Mouse (Mus musculus): ENCODE results near the gene Ptger1. TPM values are rescaled to one million over a fixed set of nuclear protein-coding genes. Genes with fewer than 3 reads are reported as not detected.

The Ptger1 gene
- polyA plus RNA-seq, 1 experiment from 2014 or later = 1.8 TPM

- Histone ChIP-seq H3K27ac (no peak overlapping the region), H3K36me3 (replicated peaks; ENCODE audit: control insufficient read depth, insufficient read depth) (peaks cover 95% of the 10 kb centered on the region), H3K4me1 (replicated peaks; ENCODE audit: control insufficient read depth, insufficient read depth, low read length) (no peaks in the 10 kb centered on the region), H3K4me2 (replicated peaks) (no peak overlapping the region), H3K9me3 (ENCODE audit: control insufficient read depth, low read length) (no peaks in the 10 kb centered on the region), H3K4me3 (replicated peaks; ENCODE audit: low read length) (no peak overlapping the region), H3K27me3 (ENCODE audit: control insufficient read depth, insufficient read depth, low read length) (no peaks in the 10 kb centered on the region), H3K9ac (no peak overlapping the region)
- ATAC-seq (ENCODE audit: low FRiP score) (no peak), DNase-seq (ENCODE audit: low spot score) (no peak)
- WGBS = 84% methylated on average over 5 of the region's 5 CpGs
Measured at GRCm38 (mm10) chr8:83680603-83681002, 14.1 kb downstream of the Ptger1 start.

DNA sequence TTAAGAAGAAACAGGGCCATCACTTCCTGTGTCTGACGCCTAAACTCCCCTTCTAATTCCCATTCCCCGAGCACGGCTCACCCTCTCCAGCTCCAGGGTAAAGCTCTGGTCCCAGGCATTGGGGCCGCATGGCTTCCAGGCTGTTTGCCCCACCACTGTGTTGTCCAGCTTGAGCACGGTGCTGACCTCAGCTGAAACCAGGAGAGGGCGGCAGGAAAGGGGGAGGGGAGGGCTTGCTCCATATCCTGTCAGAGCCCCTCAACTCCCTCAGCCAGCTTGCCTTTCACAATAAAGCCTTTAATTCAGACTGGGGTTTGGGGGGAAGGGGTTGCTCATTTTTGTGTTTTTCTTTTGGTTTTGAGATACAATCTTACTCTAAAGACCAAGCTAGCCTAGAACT lies 14.6 kb downstream of the Ptger1 start:
- Histone ChIP-seq H3K4me2 (replicated peaks) (no peak overlapping the region), H3K27me3 (ENCODE audit: control insufficient read depth, insufficient read depth, low read length) (no peaks in the 10 kb centered on the region), H3K27ac (no peak overlapping the region), H3K4me3 (replicated peaks; ENCODE audit: low read length) (no peak overlapping the region), H3K36me3 (replicated peaks; ENCODE audit: control insufficient read depth, insufficient read depth) (peaks cover 95% of the 10 kb centered on the region), H3K4me1 (replicated peaks; ENCODE audit: control insufficient read depth, insufficient read depth, low read length) (no peaks in the 10 kb centered on the region), H3K9ac (no peak overlapping the region), H3K9me3 (ENCODE audit: control insufficient read depth, low read length) (no peaks in the 10 kb centered on the region)
- DNase-seq (ENCODE audit: low spot score) (no peak), ATAC-seq (ENCODE audit: low FRiP score) (no peak)
- 40% methylated on average over 6 of the region's 6 CpGs for WGBS

GRCm38 (mm10) chr8:83684517-83684916 lies 18.0 kb downstream of the Ptger1 start:
- H3K27me3 ChIP-seq (ENCODE audit: control insufficient read depth, insufficient read depth, low read length) = no peaks in the 10 kb centered on the region
- H3K9me3 ChIP-seq (ENCODE audit: control insufficient read depth, low read length) = no peaks in the 10 kb centered on the region
- no peak overlapping the region for H3K4me3 ChIP-seq (replicated peaks; ENCODE audit: low read length)
- H3K27ac ChIP-seq = no peak overlapping the region
- H3K4me1 ChIP-seq (replicated peaks; ENCODE audit: control insufficient read depth, insufficient read depth, low read length) = no peaks in the 10 kb centered on the region
- peaks cover 71% of the 10 kb centered on the region for H3K36me3 ChIP-seq (replicated peaks; ENCODE audit: control insufficient read depth, insufficient read depth)
- DNase-seq (ENCODE audit: low spot score) = no peak
- 97% methylated on average over 9 of the region's 9 CpGs for WGBS
- ATAC-seq (ENCODE audit: low FRiP score) = no peak
- H3K4me2 ChIP-seq (replicated peaks) = no peak overlapping the region
- H3K9ac ChIP-seq = no peak overlapping the region

- WGBS = 91% methylated on average over 6 of the region's 6 CpGs
- Histone ChIP-seq H3K36me3 (replicated peaks; ENCODE audit: control insufficient read depth, insufficient read depth) (peaks cover 56% of the 10 kb centered on the region), H3K4me1 (replicated peaks; ENCODE audit: control insufficient read depth, insufficient read depth, low read length) (no peaks in the 10 kb centered on the region), H3K27me3 (ENCODE audit: control insufficient read depth, insufficient read depth, low read length) (no peaks in the 10 kb centered on the region), H3K9ac (no peak overlapping the region), H3K27ac (no peak overlapping the region), H3K4me2 (replicated peaks) (no peak overlapping the region), H3K9me3 (ENCODE audit: control insufficient read depth, low read length) (no peaks in the 10 kb centered on the region), H3K4me3 (replicated peaks; ENCODE audit: low read length) (no peak overlapping the region)
- no peak for ATAC-seq (ENCODE audit: low FRiP score)
- DNase-seq (ENCODE audit: low spot score) = no peak
Measured at GRCm38 (mm10) chr8:83689264-83689663, 22.8 kb downstream of the Ptger1 start.

DNA sequence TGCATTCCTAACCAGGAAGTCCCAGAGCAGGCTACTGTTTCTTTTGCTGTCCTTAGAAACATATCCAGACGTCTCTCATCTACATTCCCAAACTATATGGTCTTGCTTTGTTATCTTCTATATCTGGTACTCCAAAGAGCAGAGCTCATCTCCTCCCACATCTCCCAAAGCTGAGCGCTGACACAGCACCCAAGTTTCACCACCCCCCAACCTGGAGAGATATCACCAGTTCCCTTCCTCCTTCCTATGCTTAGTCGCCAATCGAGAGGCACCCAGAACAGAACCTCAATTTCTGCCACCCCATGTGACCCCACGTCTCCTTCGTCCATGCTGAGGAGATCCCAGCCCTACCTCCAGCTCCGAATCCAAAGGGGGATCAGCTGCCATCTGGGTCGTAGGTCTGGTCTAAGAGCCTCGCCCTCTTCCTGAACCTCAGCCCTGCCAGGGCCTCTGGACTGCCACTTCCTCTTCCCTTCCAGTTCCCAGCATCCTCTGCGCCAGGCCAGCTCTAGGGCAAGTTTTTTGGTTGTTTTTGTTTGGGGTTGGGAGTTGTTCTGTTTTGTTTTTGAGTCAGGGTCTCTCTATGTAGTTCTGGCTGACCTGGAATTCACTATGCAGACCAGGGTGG lies 27.2 kb downstream of the Ptger1 start:
- ATAC-seq (ENCODE audit: low FRiP score) (no peak), DNase-seq (ENCODE audit: low spot score) (no peak)
- Histone ChIP-seq H3K4me2 (replicated peaks) (no peak overlapping the region), H3K27ac (no peak overlapping the region), H3K9me3 (ENCODE audit: control insufficient read depth, low read length) (no peaks in the 10 kb centered on the region), H3K9ac (no peak overlapping the region), H3K4me1 (replicated peaks; ENCODE audit: control insufficient read depth, insufficient read depth, low read length) (peaks cover 16% of the 10 kb centered on the region), H3K4me3 (replicated peaks; ENCODE audit: low read length) (no peak overlapping the region), H3K27me3 (ENCODE audit: control insufficient read depth, insufficient read depth, low read length) (no peaks in the 10 kb centered on the region), H3K36me3 (replicated peaks; ENCODE audit: control insufficient read depth, insufficient read depth) (peaks cover 35% of the 10 kb centered on the region)
- 86% methylated on average over 10 of the region's 10 CpGs for WGBS

GRCm38 (mm10) chr8:83694369-83695160 lies 28.1 kb downstream of the Ptger1 start:
- ATAC-seq (ENCODE audit: low FRiP score) (no peak), DNase-seq (ENCODE audit: low spot score) (no peak)
- Histone ChIP-seq H3K4me3 (replicated peaks; ENCODE audit: low read length) (no peak overlapping the region), H3K9me3 (ENCODE audit: control insufficient read depth, low read length) (no peaks in the 10 kb centered on the region), H3K36me3 (replicated peaks; ENCODE audit: control insufficient read depth, insufficient read depth) (peaks cover 30% of the 10 kb centered on the region), H3K9ac (no peak overlapping the region), H3K4me1 (replicated peaks; ENCODE audit: control insufficient read depth, insufficient read depth, low read length) (peaks cover 19% of the 10 kb centered on the region), H3K27ac (no peak overlapping the region), H3K4me2 (replicated peaks) (no peak overlapping the region), H3K27me3 (ENCODE audit: control insufficient read depth, insufficient read depth, low read length) (no peaks in the 10 kb centered on the region)
- WGBS = 86% methylated on average over 11 of the region's 11 CpGs

- Histone ChIP-seq H3K27ac (no peak overlapping the region), H3K4me2 (replicated peaks) (no peak overlapping the region), H3K9me3 (ENCODE audit: control insufficient read depth, low read length) (no peaks in the 10 kb centered on the region), H3K4me3 (replicated peaks; ENCODE audit: low read length) (no peak overlapping the region), H3K4me1 (replicated peaks; ENCODE audit: control insufficient read depth, insufficient read depth, low read length) (peaks cover 27% of the 10 kb centered on the region), H3K36me3 (replicated peaks; ENCODE audit: control insufficient read depth, insufficient read depth) (peaks cover 22% of the 10 kb centered on the region), H3K27me3 (ENCODE audit: control insufficient read depth, insufficient read depth, low read length) (no peaks in the 10 kb centered on the region), H3K9ac (no peak overlapping the region)
- ATAC-seq (ENCODE audit: low FRiP score) = no peak
- WGBS = 88% methylated on average over 10 of the region's 17 CpGs
- no peak for DNase-seq (ENCODE audit: low spot score)
Measured at GRCm38 (mm10) chr8:83695351-83696106, 29.1 kb downstream of the Ptger1 start.

- Histone ChIP-seq H3K9me3 (ENCODE audit: control insufficient read depth, low read length) (no peaks in the 10 kb centered on the region), H3K36me3 (replicated peaks; ENCODE audit: control insufficient read depth, insufficient read depth) (peaks cover 1% of the 10 kb centered on the region; the same call in 1 of the 2 replicates), H3K27me3 (ENCODE audit: control insufficient read depth, insufficient read depth, low read length) (no peaks in the 10 kb centered on the region), H3K9ac (peak overlapping the region; percentile 97), H3K4me3 (replicated peaks; ENCODE audit: low read length) (peak overlapping the region; percentile 96), H3K4me2 (replicated peaks) (peak overlapping the region; percentile 93), H3K27ac (no peak overlapping the region; the same call in 1 of the 2 replicates), H3K4me1 (replicated peaks; ENCODE audit: control insufficient read depth, insufficient read depth, low read length) (peaks cover 27% of the 10 kb centered on the region)
- ATAC-seq (ENCODE audit: low FRiP score) (no peak), DNase-seq (ENCODE audit: low spot score) (no peak)
- 57% methylated on average over 19 of the region's 19 CpGs for WGBS
Measured at GRCm38 (mm10) chr8:83697374-83698220, 31.1 kb downstream of the Ptger1 start.
